Mouse (Mus musculus): Measurements from ENCODE around the gene Fam102b.

GRCm38 (mm10) chr3:109040908-109041307 lies 13.5 kb upstream of the Fam102b start:
- TF ChIP-seq CTCF (IDR thresholded peaks at IDR 0.05; ENCODE audit: extremely low read depth, insufficient read depth, insufficient read length, insufficient replicate concordance) (no peak), POLR2A (IDR thresholded peaks at IDR 0.05; ENCODE audit: low read depth, low read length) (no peak)
